Mouse (Mus musculus) spleen, adult 2 months (tissue): Measurements from ENCODE around the gene Kdm5c.

Experiments
- CTCF ChIP-seq: fragments of 200-500 bp; IDR thresholded peaks from 2 replicates; pipeline ENCODE4 v1.5.1; 2011; ENCODE audit warnings: mild to moderate bottlenecking, inconsistent platforms; ENCODE audit not compliant: insufficient read depth, insufficient read length, insufficient replicate concordance; ENCODE audit errors: extremely low read depth
- POLR2A ChIP-seq: fragments of 200-500 bp; IDR thresholded peaks from 2 replicates; pipeline ENCODE4 v1.6.1; 2011; ENCODE audit warnings: low read depth, low read length, inconsistent platforms

GRCm38 (mm10) chrX:152234125-152234524 is 1.3 kb downstream of the Kdm5c start:
- TF ChIP-seq CTCF (no peak), POLR2A (no peak)
